Mouse (Mus musculus) embryo, embryonic 10 days (tissue): Measurements from ENCODE around the gene Ccdc84.
"Not testable (repeated sequence)": the region's sequence is repeated elsewhere in the genome, so short reads cannot be mapped to it uniquely, and the experiment has no call there.

Experiments used
- DNase-seq: peaks from one replicate; pipeline ENCODE4 v3.0.0-alpha.2; 2015; ENCODE audit warnings: low spot score

Ccdc84 gene

DNA sequence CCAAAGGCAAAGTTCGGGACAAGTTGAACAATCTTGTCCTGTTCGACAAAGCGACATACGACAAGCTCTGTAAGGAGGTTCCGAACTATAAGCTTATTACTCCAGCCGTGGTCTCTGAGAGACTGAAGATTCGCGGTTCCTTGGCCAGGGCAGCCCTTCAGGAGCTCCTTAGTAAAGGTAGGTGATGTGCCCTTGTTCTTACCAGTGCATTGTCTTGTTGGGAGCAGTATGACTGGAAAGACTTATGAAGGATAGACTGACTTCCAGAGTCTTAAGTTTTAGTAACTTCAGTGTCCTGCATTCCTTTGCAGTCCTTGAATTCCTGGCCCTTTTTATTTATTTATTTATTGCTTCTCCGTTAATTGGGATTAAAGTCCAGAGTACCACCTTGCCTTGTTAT, 9.7 kb downstream of the Ccdc84 start:
- not testable (repeated sequence) for DNase-seq

DNA sequence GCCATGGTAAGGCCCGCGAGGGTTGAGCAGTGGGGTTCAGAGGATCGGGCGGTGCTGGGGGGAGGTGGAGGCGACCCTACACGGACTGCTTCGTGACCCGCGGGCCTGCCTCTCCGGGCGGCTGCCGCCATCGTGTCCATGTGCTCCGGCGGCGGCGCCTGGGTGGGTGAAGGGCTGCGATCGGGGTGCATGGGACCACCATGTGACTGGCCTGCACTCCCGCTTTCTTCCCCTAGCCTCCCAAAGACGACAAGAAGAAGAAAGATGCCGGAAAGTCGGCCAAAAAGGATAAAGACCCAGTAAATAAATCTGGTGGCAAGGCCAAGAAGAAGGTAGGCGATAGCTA, 10.6 kb downstream of the Ccdc84 start:
- no peak for DNase-seq

DNA sequence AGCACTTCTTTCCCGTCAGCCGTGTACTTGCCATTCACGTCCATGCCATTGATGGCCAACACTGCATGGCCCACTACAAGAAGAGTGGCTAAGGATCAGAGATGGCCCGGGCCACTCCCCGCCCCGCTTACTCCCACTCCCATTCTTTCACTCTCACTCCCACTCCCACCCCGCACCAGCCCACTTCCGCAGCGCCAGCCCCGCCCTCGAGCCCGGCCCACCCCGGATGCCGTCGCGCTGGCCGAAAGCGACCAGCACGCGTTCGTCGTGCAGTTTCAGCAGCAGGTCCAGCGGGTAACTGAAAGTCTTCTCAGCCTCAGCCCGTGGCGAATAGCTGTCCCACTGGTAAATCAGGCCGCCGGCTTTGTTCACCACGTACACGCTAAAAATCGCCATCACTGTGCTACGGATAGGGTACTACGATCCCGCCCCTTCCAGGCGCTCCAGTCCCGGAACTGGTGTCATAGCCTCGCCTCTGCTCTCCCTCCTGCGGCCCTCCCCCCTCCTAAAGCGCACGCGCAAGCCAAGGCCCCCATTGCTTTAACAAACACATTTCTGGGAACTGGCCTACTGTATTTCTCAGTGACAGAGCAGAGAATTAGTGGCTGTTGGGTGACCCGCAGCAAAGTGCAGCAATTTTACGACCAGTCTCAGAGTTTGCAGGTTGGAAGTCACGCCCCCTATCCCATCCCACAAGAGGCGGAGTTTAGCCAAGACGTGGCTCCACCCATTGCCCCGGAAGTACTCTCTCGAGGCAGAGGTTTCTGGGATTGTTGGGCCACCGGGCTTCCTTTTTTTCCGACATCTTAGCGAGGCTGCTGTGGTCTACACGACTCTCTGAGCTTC, 11.2 kb downstream of the Ccdc84 start, which contains the start of the genes Rps25 and Trappc4:
Gene Rps25 (plus strand): TSS at position 234 of the 846 bp plus-strand sequence.
Gene Trappc4 (minus strand): TSS at position 695 of the 846 bp plus-strand sequence.
- peak; percentile 97 for DNase-seq

DNA sequence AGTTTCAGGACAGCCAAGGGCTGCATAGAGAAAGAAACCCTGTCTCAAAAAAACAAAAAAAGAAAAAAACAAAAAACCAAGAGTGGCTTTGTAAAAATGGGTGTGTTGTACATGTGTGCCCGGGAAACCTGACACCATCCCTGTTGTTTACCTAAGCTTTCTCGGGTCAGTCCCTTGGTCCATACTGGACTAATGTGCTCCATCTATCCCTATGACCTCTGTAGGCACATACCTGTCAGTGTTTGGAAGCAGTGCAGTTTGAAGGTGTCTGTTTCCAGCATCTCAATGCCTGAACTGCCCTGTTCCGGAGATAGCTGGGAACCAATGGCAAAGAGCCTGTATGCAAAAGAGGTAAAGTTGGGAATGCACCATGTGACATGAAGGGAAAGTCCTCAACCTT, 13.4 kb downstream of the Ccdc84 start:
- no peak for DNase-seq

DNA sequence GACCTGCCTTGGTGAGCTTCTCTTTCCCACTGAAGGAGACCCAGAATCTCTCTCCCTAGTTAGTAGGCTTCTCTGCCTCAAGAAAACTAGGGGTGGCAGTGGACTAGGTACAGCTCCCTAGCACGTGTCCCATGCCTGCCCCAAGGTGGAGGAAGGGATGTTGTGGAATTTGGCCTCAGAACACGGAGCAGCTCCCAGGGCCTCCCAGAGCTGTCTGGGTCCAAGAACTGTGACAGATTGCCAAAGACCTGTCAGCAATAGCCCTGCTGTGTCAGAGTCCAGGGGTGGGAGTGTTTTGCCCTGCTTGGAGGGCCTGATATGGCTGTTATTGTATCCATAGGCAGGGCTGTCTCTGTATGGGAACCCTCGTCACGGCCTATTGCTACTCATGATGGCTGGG, 17.3 kb downstream of the Ccdc84 start:
- no peak for DNase-seq

DNA sequence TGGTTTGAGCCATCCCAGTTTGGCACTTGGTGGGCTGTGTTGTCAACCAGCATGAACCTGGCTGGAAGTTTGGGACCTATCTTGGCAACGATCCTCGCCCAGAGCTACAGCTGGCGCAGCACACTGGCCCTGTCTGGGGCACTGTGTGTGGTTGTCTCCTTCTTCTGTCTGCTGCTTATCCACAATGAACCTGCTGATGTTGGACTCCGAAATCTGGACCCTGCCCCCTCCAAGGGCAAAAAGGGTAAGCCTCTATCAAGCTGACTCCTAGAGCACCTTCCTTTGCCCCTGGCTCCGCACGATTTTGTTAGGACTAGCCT, 18.6 kb downstream of the Ccdc84 start:
- DNase-seq: no peak

DNA sequence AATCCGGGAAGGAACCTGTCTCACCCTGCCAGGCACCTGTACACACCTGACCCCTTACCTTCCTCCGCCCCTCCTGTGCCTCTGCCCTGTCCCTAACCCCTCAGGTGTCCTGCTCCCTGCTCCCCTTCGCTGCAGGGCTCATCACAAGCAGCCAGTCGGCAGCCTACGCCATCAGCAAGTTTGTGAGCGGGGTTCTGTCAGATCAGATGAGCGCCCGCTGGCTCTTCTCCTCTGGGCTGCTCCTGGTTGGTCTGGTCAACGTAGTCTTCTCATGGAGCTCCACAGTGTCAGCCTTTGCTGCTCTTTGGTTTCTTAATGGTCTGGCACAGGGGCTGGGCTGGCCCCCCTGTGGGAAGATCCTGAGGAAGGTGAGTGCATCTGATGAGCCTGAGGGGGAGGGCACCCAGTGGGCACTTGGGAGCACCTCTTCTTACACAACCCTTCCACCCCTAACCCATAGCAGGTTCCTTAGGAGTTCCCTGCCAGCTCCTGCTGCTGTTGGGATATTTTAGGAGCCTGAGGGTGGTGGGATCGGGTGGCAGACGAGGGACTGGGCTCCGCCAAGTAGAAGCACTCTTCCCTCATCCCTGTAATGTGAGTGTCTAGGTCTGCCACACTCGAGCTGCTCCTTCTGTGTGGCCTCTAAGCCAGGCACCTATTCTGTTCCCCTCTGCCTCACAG, 19.1 kb downstream of the Ccdc84 start:
- no peak for DNase-seq

DNA sequence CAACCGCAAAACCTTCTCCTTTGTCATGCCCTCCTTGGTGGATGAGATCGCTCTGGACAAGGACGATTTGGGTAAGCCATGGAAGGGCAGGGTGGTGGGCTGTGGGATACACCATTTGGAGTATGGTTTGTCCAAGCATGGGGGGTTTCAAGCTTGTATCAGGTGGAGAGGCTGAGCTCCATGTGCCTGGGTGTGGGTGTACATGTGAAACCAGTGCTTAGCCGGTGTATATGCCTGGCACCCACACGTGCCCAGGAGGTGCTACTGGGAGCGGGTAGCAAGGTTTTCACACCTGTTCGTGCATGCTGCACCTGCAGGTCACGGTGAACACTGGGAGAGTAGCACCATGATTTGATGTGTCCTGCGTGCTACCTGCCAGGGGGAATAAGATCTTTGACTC, 19.8 kb downstream of the Ccdc84 start:
- DNase-seq: no peak

DNA sequence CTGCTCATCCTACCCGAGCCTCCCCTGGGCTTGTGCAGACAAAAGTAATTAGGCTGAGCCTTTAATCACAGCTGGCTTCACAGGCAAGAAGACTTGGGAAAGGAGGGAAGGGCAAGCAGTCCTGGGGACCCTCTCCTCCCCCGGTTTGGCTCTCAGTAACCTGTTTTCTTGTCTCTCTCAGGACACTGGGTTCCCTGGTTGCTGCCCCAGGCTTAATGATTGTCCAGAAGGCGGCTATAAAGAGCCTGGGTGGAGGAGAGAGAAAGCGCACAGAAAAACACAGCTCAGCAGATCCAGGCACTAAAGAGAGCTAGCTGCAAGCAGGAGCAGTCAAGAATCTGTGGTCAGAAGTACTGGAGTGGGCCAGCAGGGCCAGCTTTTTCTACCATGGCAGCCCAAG, 20.3 kb downstream of the Ccdc84 start:
- no peak for DNase-seq

DNA sequence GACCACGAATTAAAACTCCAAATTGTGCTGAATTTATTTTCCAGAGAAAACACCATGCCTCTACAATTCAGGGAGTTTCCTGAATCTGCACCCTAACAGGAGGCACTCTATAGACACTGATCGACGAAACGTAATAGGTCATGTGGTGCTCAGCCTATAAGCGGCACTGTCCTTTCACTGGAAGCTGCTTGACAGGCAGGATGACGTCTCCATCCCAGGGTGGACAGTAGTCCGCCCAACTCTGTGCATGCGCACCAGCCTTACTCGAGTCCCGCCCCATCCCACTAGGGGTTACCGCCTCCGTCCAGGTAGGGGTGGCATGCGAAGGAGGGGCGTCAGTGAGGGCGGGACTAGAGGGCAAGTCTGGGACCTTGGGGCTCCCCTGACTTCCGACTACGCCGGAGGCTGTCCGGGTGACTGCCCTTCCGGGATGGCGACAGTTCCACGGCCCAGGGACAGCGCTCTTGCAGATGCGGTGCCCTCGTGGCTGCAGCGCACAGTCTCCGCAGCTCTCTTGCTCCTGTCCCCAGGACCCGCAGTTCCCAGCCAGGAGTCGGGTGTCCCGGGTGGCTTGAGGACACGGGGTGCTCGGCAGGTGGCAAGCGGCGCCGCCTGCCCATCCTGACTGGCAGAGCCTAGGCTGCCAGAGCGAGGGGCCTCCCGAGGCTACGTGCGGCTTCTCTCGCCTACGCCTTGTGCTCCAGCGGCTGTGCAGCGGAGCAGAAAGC, 21.5 kb downstream of the Ccdc84 start, which contains the start of gene Slc37a4:
Gene Slc37a4 (plus strand): TSS at position 169 of the 728 bp plus-strand sequence.
- DNase-seq: peak; percentile 97

DNA sequence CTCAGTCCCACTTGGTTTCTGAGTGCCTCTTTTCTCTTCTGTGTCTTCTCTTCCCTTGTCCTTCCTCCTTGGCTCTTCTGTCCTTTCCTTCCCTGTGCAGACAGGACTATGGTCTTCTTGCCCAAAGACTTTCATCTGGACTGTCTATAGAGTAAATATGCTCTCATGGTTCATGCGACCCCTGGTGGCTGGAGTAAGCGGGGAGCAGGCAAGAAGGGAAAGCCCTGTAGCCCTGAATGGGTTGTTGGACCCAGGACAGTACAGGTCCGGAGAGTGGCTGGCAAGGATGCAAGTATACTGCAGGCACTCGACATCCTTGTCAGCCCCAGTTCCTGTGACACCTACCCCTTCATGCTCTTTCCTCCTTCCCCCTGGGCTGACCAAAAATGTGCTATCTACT, 26.9 kb downstream of the Ccdc84 start:
- DNase-seq: peak; percentile 80

DNA sequence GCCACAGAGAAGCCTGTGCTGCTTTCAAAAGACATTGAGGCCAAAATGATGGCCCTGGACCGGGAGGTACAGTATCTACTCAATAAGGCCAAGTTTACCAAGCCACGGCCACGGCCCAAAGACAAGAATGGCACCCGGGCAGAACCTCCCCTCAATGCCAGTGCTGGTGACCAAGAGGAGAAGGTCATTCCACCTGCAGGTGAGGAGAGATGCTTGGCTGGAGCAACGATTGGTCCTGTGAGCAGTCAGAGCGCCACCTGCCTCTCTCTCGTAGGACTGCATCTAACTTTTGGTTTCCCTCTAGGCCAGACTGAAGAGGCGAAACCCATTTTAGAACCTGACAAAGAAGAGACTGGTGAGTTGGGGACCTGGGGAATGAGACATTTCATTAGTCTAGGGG, 29.1 kb downstream of the Ccdc84 start:
- DNase-seq: peak; percentile 71

DNA sequence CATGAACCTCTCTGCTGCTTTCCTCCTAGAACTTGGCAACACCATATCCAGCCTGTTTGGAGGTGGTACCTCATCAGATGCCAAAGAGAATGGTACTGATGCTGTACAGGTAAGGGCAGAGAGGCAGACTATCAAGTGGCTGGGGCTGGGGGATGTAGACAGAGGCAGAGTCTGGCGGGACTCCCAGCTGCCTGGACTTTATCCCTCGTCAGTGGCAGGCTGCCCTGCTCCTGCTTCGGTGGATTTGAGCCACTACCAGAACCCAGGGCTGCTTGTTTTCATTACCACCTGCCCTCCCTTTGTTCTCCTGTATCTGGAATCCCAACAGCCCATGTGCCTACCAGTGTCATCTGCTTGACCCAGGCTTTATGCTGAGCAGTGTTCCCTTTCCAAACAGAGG, 31.1 kb downstream of the Ccdc84 start:
- no peak for DNase-seq

DNA sequence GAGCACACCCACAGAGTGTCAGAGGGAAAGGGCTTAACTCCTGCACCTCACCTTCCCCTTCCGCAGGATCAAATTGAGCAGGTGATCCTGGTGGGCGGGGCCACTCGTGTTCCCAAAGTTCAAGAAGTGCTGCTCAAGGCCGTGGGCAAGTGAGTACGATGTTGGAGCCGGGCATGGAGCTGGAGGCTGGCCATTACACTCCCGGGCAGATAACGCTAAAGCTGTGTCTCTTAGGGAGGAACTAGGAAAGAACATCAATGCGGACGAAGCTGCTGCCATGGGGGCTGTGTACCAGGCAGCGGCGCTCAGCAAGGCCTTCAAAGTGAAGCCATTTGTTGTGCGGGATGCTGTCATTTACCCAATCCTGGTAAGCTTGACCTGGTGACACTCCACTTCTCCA, 33.8 kb downstream of the Ccdc84 start:
- no peak for DNase-seq

DNA sequence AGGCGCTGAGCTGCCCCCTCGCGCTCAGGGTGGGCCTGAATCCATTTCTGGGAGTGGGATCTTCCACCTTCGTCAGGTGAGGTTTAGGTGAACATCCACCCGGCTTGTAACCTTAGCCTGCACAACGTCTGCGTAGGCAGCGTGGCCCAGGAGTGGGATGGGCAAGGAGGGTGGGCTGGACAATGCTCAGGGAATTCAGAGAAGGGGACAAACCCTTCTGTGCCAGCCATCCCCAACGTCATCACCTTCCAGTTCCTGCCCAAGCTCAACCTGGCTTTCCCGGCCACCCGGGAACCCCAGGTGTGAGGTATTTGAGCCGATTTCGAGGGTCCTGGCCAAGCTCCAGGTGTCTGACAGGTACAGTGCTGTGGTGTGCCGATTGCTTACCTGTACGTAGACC, 38.5 kb downstream of the Ccdc84 start:
- DNase-seq: no peak

DNA sequence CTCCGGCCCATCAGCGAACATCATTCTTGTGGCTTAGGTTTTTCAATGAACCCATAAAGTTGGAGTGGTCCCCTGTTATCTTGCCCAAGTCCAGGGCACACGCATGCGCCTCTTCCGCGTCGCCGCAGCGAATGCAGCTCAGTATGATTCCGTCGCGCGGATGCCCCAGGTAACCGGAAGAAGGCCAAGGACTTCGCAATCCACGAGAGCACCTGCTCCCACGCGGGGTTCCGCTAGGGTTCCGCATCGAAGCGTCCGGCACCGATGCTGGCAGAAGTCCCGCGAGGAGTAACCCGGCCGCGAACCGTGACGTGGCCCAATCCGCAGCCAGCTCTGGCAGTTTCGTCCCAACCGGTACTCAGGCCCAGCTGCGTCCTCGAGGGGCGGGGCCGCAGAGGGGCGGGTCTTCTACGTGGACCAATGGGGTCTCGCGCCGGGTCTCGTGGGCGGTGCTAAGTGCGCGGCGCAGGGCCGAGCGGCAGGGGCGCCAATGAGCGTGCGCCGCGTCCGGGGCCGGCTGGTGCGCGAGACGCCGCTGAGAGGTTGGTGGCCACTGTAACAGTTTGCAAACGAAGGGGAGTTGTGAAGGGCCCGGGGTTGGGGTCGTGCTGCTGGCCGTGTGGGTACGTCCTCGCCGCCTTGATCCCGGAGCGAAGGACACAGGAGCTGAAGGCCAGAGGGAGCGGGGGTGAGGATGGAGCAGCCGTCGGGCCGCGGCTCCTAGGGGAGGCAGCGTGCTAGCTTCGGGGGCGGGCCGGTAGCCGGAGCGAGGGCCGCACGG, 39.1 kb downstream of the Ccdc84 start, which contains the start of gene Hyou1:
Gene Hyou1 (plus strand): TSS at position 437 of the 781 bp plus-strand sequence.
- peak; percentile 98 for DNase-seq

DNA sequence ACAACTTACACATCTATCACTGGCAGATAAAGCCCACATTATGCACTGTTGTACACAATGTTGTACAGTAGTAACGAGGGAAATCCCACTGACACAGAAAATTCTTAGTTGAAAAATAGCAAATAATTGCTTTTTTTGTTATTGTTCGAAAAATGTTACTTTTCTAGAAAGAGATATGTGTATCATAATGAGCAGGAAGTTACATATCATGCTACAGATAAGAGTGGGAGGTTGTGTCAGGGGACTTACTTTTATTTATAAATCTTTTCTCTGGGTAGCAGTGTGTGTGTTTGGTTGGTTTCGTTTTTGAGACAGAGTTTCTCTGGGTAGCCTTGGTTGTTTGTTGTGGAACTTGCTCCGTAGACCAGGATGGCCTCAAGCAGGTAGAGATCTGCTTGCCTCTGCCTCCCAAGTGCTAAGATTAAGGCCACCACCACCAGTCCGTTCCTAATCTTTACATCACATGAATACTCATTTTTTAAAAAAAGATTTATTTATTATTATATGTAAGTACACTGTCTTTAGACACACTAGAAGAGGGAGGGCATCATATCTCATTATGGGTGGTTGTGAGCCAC, 40.1 kb downstream of the Ccdc84 start:
- no peak for DNase-seq

DNA sequence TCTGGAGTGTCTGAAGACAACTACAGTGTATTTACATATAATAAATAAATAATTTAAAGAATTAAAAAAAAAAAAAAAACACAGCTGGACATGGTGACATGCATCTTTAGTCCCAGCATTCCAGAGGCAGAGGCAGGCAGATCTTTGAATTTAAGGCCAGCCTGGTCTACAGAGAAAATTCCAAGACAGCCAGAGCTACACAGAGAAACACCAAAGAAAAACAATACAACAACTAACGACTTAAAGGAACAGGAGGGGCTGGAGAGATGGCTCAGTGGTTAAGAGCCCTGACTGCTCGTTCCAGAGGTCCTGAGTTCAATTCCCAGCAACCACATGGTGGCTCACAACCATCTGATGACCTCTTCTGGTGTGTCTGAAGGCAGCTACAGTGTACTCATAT, 41.0 kb downstream of the Ccdc84 start:
- DNase-seq: not testable (repeated sequence)

DNA sequence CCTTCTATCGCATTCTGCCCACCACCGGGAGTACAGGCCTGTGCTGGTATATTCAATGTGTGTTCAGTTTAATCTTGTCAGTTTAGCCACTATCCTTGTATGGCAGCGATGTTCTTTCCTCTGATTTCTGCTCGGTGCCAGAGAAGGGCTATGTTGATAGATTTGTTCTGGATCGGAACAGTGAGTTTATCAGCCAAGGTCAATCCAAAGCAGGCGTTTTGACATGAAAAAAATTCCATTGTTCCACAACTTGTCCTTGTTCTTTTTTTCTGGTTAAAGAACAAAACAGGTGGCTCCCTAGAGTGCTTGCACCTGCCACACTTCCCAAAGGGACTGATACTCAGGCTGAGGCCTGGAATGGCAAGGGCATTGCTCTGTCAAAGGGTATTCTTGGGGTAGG, 42.2 kb downstream of the Ccdc84 start:
- no peak for DNase-seq

DNA sequence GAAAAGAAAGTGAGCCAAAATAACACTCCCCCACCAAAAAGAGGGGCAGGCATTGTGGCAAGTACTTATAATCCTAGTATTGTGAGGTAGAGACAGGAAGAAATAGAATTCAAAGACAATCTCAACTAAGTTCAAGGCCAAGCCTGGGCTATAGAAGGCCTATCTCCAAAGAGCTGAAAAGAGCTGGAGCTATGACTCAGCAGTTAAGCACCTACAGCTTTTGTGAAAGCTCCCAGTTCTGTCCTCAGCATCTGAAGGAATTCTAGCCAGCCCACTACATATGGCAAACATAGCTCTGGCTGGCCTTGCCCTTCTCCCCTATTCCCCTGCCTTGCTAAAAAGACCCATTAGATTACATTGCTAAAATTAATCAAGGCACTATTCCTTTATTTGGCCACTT, 45.0 kb downstream of the Ccdc84 start:
- no peak for DNase-seq

DNA sequence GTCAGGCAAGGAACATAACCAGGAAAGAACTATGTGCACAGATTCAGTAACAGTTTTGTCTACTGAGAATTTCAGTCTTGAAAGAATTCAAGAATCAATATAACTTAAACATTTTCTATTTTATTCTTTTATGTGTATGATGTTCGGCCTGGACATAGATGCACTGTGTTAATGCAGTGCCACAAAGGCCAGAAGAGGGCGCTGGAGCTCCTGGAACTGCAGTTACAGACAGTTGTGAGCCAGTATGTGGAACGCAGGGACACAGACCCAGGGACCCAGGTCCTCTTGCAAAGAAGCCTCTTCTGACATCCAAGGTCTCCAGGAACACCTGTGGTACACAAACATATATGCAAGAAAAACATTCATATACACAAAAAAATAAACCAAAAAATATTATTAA, 53.9 kb downstream of the Ccdc84 start:
- DNase-seq: peak; percentile 26

DNA sequence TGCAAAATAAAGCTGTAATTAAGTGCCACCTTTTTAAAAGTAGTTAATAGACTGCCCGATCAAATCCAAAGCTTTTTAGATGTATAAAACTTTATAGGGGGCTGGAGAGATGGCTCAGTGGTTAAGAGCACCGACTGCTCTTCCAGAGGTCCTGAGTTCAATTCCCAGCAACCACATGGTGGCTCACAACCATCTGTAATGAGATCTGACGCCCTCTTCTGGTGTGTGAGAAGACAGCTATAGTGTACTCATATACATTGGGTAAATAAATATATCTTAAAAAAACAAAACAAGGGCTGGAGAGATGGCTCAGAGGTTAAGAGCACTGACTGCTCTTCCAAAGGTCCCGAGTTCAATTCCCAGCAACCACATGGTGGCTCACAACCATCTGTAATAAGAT, 56.4 kb downstream of the Ccdc84 start:
- not testable (repeated sequence) for DNase-seq
